Mouse (Mus musculus): ENCODE results near the gene C2cd4c.

DNA sequence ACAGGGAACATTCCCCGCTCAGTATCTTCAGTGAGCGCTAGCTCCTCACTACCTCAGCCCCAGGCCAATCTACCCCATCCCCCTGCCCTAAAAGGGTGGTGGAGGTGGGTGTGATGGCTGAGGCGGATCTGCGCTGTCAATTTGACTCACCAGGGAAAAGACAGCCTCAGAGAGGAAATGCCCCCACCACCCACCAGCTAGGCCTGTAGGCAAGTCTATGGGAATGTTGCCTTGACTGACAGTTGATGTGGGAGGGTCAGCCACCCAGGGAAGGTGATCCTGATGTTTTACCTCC is 15.9 kb downstream of the C2cd4c start:
- no peak for TF ChIP-seq POLR2A (IDR thresholded peaks at IDR 0.05; ENCODE audit: extremely low read depth, insufficient read depth, low read length)
- no peak for TF ChIP-seq CTCF (IDR thresholded peaks at IDR 0.05; ENCODE audit: low read depth, low read length)
